Mouse (Mus musculus): ENCODE results near the gene Kcp. TPM values are rescaled to one million over a fixed set of nuclear protein-coding genes. Genes with fewer than 3 reads are reported as not detected.

The Kcp gene
- polyA plus RNA-seq, 1 experiment, result 3.0 TPM

DNA sequence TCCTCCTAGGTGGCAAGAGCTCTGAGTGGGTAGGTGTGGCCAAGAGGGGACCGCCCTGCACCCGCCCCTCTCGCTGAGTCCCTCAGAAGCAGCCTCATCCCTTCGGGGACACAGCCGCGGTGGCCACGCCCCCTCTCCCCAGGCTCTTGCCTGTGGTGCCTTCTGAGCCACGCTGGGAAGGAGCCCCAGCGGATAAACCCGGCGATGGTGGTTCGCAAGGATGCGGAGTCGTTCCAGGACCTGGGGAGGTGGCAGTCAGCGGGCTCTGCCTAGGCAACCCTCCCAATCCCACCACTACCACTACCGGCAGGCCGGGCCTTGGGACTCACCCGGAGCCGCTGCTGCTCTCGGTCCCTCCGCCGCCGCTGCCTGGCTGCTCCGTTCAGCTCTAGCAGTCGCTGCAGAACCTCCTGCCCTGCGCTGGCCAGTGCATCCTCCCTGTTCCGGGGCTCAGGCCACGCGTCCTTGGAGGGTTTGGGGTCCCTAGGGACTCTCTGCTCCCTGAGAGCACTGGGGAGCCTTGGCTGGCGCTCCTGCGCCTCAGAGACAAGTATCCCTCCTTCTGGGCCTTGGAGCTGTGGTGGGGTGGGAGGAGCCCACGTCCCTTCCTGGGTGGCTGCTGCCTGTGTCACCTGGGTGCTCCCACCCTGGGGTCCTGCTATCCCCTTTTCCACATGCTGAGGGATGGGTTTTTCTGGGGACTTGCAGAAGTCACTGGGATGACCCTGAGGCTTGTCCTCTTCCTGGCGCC is 33.6 kb downstream of the Kcp start:
- Histone ChIP-seq H3K36me3 (ENCODE audit: control insufficient read depth, insufficient read depth, low read length) (no peaks in the 10 kb centered on the region; the same call in 1 of the 2 replicates), H3K4me3 (ENCODE audit: control insufficient read depth, insufficient read depth, low read length) (peak overlapping the region; percentile 59), H3K27me3 (ENCODE audit: control insufficient read depth, insufficient read depth, low read length) (no peaks in the 10 kb centered on the region), H3K27ac (ENCODE audit: control insufficient read depth, insufficient read depth, low read length) (no peak overlapping the region), H3K4me1 (replicated peaks; ENCODE audit: control insufficient read depth, insufficient read depth, low read length) (peaks cover 15% of the 10 kb centered on the region)
- 0 out of 2 replicates have a peak, but pooled peaks have one; percentile 32 for TF ChIP-seq CTCF (IDR thresholded peaks at IDR 0.05; ENCODE audit: borderline replicate concordance, control insufficient read depth, extremely low read depth, insufficient read depth, low read length, poor library complexity)
- TF ChIP-seq POLR2A (IDR thresholded peaks at IDR 0.05; ENCODE audit: control insufficient read depth, extremely low read depth, insufficient read depth, low read length, poor library complexity), result no peak
- WGBS, result 8% methylated on average over 33 of the region's 33 CpGs
- DNase-seq, result peak; percentile 84

DNA sequence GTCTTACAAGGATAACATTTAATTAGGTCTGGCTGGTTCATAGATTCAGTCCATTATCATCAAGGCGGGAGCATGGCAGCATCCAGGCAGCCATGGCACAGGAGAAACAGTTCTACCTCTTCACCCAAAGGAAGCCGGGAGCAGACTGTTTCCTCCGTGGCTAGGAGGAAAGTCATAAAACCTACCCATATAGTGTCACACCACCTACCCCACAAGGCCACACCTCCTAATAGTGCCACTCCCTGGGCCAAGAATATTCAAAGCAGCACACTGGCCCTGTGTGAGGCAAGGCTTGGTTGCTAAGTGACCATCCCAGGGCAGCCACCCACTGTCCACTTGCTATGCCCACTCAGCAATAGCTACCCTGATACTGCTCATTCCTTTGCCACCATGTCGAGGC is 36.6 kb downstream of the Kcp start, which contains the start of gene Atp6v1fnb:
Gene Atp6v1fnb (plus strand): TSS at position 301 of the 400 bp plus-strand sequence.
- no peak for DNase-seq
- no peak for TF ChIP-seq CTCF (IDR thresholded peaks at IDR 0.05; ENCODE audit: borderline replicate concordance, control insufficient read depth, extremely low read depth, insufficient read depth, low read length, poor library complexity)
- no peak for TF ChIP-seq POLR2A (IDR thresholded peaks at IDR 0.05; ENCODE audit: control insufficient read depth, extremely low read depth, insufficient read depth, low read length, poor library complexity)

DNA sequence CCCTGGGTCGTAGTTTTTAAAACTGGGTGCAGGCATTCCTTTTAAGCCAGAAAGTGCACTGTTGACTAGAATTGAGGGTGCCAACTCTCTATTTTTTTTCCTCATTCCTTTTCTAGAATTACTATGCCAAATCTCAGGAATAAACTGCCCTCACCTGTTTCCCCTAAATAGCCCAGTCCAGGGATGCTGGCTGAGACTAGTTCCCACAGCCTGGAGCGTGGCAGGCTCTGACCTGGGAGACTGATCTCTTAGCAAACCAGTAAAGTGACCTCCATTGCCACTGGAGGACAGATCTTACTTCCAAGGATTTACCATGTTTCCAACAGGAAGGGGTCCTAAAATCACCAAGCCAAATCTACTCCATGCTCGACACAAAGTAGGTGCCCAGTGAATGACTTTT is 38.9 kb downstream of the Kcp start:
- no peak overlapping the region for H3K27ac ChIP-seq (ENCODE audit: control insufficient read depth, insufficient read depth, low read length)
- H3K4me3 ChIP-seq (ENCODE audit: control insufficient read depth, insufficient read depth, low read length), result no peak overlapping the region
- TF ChIP-seq CTCF (IDR thresholded peaks at IDR 0.05; ENCODE audit: borderline replicate concordance, control insufficient read depth, extremely low read depth, insufficient read depth, low read length, poor library complexity) (no peak), POLR2A (IDR thresholded peaks at IDR 0.05; ENCODE audit: control insufficient read depth, extremely low read depth, insufficient read depth, low read length, poor library complexity) (no peak)

More for the DNA sequence above, 36.6 kb downstream of the Kcp start, which contains the start of gene Atp6v1fnb:
- Histone ChIP-seq H3K4me1 (replicated peaks; ENCODE audit: control insufficient read depth, insufficient read depth, low read length) (peaks cover 17% of the 10 kb centered on the region), H3K4me3 (ENCODE audit: control insufficient read depth, insufficient read depth, low read length) (no peak within 1 kb of the TSS), H3K27ac (ENCODE audit: control insufficient read depth, insufficient read depth, low read length) (no peak within 1 kb of the TSS), H3K27me3 (ENCODE audit: control insufficient read depth, insufficient read depth, low read length) (no peaks in the 10 kb centered on the region), H3K36me3 (ENCODE audit: control insufficient read depth, insufficient read depth, low read length) (no peaks in the 10 kb centered on the region; the same call in 1 of the 2 replicates)
- 94% methylated on average over 4 of the region's 4 CpGs for WGBS

DNA sequence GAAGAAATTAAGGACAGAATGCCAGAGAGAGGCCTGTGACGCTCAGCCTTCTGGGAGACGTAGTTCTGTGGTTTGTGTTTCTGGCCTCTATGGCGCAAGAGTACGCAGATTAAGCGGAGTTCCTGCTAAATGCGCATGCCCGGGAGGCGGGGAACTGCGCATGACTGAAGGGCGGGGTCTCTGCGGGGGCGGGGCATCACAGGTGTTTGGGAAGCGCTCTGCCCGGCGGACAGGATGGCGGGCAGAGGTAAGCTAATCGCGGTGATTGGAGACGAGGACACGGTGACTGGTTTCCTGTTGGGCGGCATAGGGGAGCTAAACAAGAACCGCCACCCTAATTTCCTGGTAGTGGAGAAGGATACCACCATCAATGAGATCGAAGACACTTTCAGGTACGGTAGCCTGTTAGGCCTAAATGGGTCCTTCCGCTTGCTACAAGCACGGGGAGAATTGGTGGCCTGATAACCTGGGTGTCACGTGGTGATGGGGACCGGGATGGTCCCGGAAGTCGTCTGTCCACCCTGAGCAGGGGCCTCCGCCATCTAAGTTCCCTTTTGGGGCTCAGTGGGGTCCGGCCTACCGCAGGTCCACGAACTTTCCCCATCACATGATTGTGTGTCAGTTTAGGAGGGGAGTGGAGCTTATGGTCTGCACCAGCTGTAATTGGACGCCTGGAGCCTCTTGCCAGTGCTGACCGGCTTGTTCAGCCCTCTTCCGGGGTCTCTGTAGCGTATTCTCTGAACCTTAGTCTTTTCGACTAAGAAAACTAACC is 40.0 kb downstream of the Kcp start, which contains the start of gene Atp6v1f:
Gene Atp6v1f (plus strand): TSS at position 136 of the 772 bp plus-strand sequence.
- H3K4me3 ChIP-seq (ENCODE audit: control insufficient read depth, insufficient read depth, low read length), result peak within 1 kb of the TSS; percentile 82
- H3K27me3 ChIP-seq (ENCODE audit: control insufficient read depth, insufficient read depth, low read length), result no peaks in the 10 kb centered on the region
- H3K27ac ChIP-seq (ENCODE audit: control insufficient read depth, insufficient read depth, low read length), result no peak within 1 kb of the TSS
- no peak for TF ChIP-seq CTCF (IDR thresholded peaks at IDR 0.05; ENCODE audit: borderline replicate concordance, control insufficient read depth, extremely low read depth, insufficient read depth, low read length, poor library complexity)
- peak; percentile 44 for TF ChIP-seq POLR2A (IDR thresholded peaks at IDR 0.05; ENCODE audit: control insufficient read depth, extremely low read depth, insufficient read depth, low read length, poor library complexity)
- no peaks in the 10 kb centered on the region; the same call in 1 of the 2 replicates for H3K36me3 ChIP-seq (ENCODE audit: control insufficient read depth, insufficient read depth, low read length)
- peaks cover 2% of the 10 kb centered on the region; the same call in 1 of the 2 replicates for H3K4me1 ChIP-seq (replicated peaks; ENCODE audit: control insufficient read depth, insufficient read depth, low read length)
- WGBS, result under 1% methylated on average over 39 of the region's 39 CpGs
- peak; percentile 91 for DNase-seq

More for the DNA sequence above, 38.9 kb downstream of the Kcp start:
- Histone ChIP-seq H3K27me3 (ENCODE audit: control insufficient read depth, insufficient read depth, low read length) (no peaks in the 10 kb centered on the region), H3K4me1 (replicated peaks; ENCODE audit: control insufficient read depth, insufficient read depth, low read length) (peaks cover 8% of the 10 kb centered on the region), H3K36me3 (ENCODE audit: control insufficient read depth, insufficient read depth, low read length) (no peaks in the 10 kb centered on the region; the same call in 1 of the 2 replicates)
- no peak for DNase-seq
- 93% methylated on average over 3 of the region's 3 CpGs for WGBS

GRCm38 (mm10) chr6:29463388-29463787 is 44.4 kb downstream of the Kcp start:
- H3K4me3 ChIP-seq (ENCODE audit: control insufficient read depth, insufficient read depth, low read length), result no peak overlapping the region
- WGBS, result 89% methylated on average over 3 of the region's 3 CpGs
- H3K27ac ChIP-seq (ENCODE audit: control insufficient read depth, insufficient read depth, low read length), result no peak overlapping the region
- no peak for DNase-seq
- no peak for TF ChIP-seq POLR2A (IDR thresholded peaks at IDR 0.05; ENCODE audit: control insufficient read depth, extremely low read depth, insufficient read depth, low read length, poor library complexity)
- TF ChIP-seq CTCF (IDR thresholded peaks at IDR 0.05; ENCODE audit: borderline replicate concordance, control insufficient read depth, extremely low read depth, insufficient read depth, low read length, poor library complexity), result no peak
- H3K27me3 ChIP-seq (ENCODE audit: control insufficient read depth, insufficient read depth, low read length), result no peaks in the 10 kb centered on the region
- H3K4me1 ChIP-seq (replicated peaks; ENCODE audit: control insufficient read depth, insufficient read depth, low read length), result no peaks in the 10 kb centered on the region; the same call in 1 of the 2 replicates
- no peaks in the 10 kb centered on the region for H3K36me3 ChIP-seq (ENCODE audit: control insufficient read depth, insufficient read depth, low read length)

DNA sequence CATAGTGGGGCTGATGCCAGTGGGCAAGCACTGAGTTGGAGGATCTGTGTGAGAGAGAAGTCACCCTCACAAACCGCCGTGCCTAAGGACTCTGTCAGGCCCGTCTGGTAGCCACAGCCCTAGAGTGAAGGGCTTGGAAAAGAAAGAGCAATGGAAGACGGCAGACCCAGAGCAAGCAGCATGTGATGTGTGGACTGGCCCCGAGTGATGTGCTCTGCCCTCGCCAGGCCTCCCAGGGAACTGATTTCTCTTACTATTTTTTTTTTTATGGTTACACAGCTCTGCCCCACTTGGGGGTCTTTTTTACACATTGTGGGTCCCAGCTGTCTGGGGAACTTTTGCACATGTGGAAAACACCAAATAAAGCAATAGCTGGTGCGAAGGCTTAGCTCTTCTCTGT is 46.2 kb downstream of the Kcp start:
- no peak for TF ChIP-seq POLR2A (IDR thresholded peaks at IDR 0.05; ENCODE audit: control insufficient read depth, extremely low read depth, insufficient read depth, low read length, poor library complexity)
- TF ChIP-seq CTCF (IDR thresholded peaks at IDR 0.05; ENCODE audit: borderline replicate concordance, control insufficient read depth, extremely low read depth, insufficient read depth, low read length, poor library complexity), result no peak
- no peaks in the 10 kb centered on the region for H3K36me3 ChIP-seq (ENCODE audit: control insufficient read depth, insufficient read depth, low read length)
- H3K27me3 ChIP-seq (ENCODE audit: control insufficient read depth, insufficient read depth, low read length), result no peaks in the 10 kb centered on the region
- no peaks in the 10 kb centered on the region for H3K4me1 ChIP-seq (replicated peaks; ENCODE audit: control insufficient read depth, insufficient read depth, low read length)
- H3K27ac ChIP-seq (ENCODE audit: control insufficient read depth, insufficient read depth, low read length), result no peak overlapping the region
- DNase-seq, result no peak
- WGBS, result 77% methylated on average over 7 of the region's 7 CpGs
- no peak overlapping the region for H3K4me3 ChIP-seq (ENCODE audit: control insufficient read depth, insufficient read depth, low read length)

Data from thymus, adult 2 months (tissue).